Mouse (Mus musculus) lung, embryonic 14.5 days (tissue): ENCODE results near the gene Cnih1. TPM values are rescaled to one million over a fixed set of nuclear protein-coding genes. Genes with fewer than 3 reads are reported as not detected.
A peak's percentile ranks its signal among the peaks of the same experiment; 100 is the strongest.

Experiments
- ATAC-seq: fragments of 200-750 bp; cut with Nextera tagmentation; 2 replicates; pipeline ENCODE4 v1.8.0; 2017; ENCODE audit warnings: mild to moderate bottlenecking, moderate TSS enrichment, moderate library complexity; ENCODE audit not compliant: insufficient read depth
- DNase-seq: peaks from one replicate; pipeline ENCODE4 v3.0.0-alpha.2; 2015
- H3K27ac ChIP-seq: fragments of 300-500 bp; sonication (generic); 2 replicates; pipeline ENCODE4 v1.5.1; 2014; ENCODE audit warnings: low read depth, mild to moderate bottlenecking, moderate library complexity
- H3K27me3 ChIP-seq: fragments of 300-500 bp; sonication (generic); 2 replicates; pipeline ENCODE4 v1.6.1; 2014; ENCODE audit warnings: low read length, control low read depth; ENCODE audit not compliant: insufficient read depth
- H3K36me3 ChIP-seq: fragments of 300-500 bp; sonication (generic); 2 replicates; pipeline ENCODE4 v1.6.1; 2014; ENCODE audit warnings: control low read depth; ENCODE audit not compliant: insufficient read depth
- H3K4me1 ChIP-seq: fragments of 300-500 bp; sonication (generic); 2 replicates; pipeline ENCODE4 v1.6.1; 2014; ENCODE audit warnings: antibody characterized with exemption, control low read depth; ENCODE audit not compliant: insufficient read depth
- H3K4me2 ChIP-seq: fragments of 300-500 bp; sonication (generic); 2 replicates; pipeline ENCODE4 v1.6.1; 2014; ENCODE audit warnings: mild to moderate bottlenecking
- H3K4me3 ChIP-seq: fragments of 300-500 bp; sonication (generic); 2 replicates; pipeline ENCODE4 v1.5.1; 2014; ENCODE audit warnings: low read depth, low read length
- H3K9ac ChIP-seq: fragments of 300-500 bp; sonication (generic); 2 replicates; pipeline ENCODE4 v1.6.1; 2014
- H3K9me3 ChIP-seq: fragments of 300-500 bp; sonication (generic); 2 replicates; pipeline ENCODE4 v1.6.1; 2016; ENCODE audit warnings: low read depth, low read length, control low read depth
- CTCF ChIP-seq: IDR thresholded peaks from 2 replicates; pipeline ENCODE4 v1.5.1; 2016; ENCODE audit warnings: antibody characterized with exemption, low read depth
- whole genome bisulfite sequencing: fragments of 180-500 bp; shearing (Covaris S2); extraction: QIAGEN DNeasy Blood & Tissue Kit; methylation state at CpG from one replicate; pipeline ENCODE4 v1.1.7; 2014; 5-methylcytosine and 5-hydroxymethylcytosine counted together
- polyA plus RNA-seq: library from polyadenylated mRNA; unstranded; fragments of >200 nt; fragmentation: Nextera tagmentation; extraction: Ambion mirVana; gene quantifications from 2 replicates; pipeline ENCODE4 v1.2.1, GENCODE M21; 2014

The Cnih1 gene
- polyA plus RNA-seq, 1 experiment from 2014 or later, result 205 TPM

GRCm38 (mm10) chr14:46734262-46734661 is 53.9 kb downstream of the Cnih1 start:
- TF ChIP-seq CTCF, result no peak
- no peaks in the 10 kb centered on the region for H3K36me3 ChIP-seq
- ATAC-seq, result no peak
- H3K4me3 ChIP-seq, result no peak overlapping the region
- DNase-seq, result no peak
- 62% methylated on average over 5 of the region's 5 CpGs for WGBS
- no peak overlapping the region for H3K4me2 ChIP-seq
- no peaks in the 10 kb centered on the region for H3K27me3 ChIP-seq
- no peak overlapping the region for H3K9ac ChIP-seq
- H3K9me3 ChIP-seq, result no peaks in the 10 kb centered on the region
- H3K4me1 ChIP-seq, result no peaks in the 10 kb centered on the region
- no peak overlapping the region for H3K27ac ChIP-seq

GRCm38 (mm10) chr14:46725743-46726142 is 62.5 kb downstream of the Cnih1 start:
- DNase-seq (peak; percentile 53), ATAC-seq (no peak)
- peak; percentile 58 for TF ChIP-seq CTCF
- no peak overlapping the region for H3K9ac ChIP-seq
- H3K27ac ChIP-seq, result no peak overlapping the region
- H3K9me3 ChIP-seq, result no peaks in the 10 kb centered on the region
- H3K4me2 ChIP-seq, result no peak overlapping the region
- H3K36me3 ChIP-seq, result no peaks in the 10 kb centered on the region
- H3K4me3 ChIP-seq, result no peak overlapping the region
- H3K4me1 ChIP-seq, result 0 out of 2 replicates have a peak, but pooled peaks cover 3% of the 10 kb centered on the region
- H3K27me3 ChIP-seq, result no peaks in the 10 kb centered on the region
- 48% methylated on average over 3 of the region's 3 CpGs for WGBS

Other genes starting within 250 kb of the Cnih1 start
- 70.1 and 71.6 TPM in 2 replicates for gene Cdkn3, start 27.9 kb downstream of the Cnih1 start, polyA plus RNA-seq
- gene Gmfb, start 33.8 kb upstream of the Cnih1 start, polyA plus RNA-seq, result 79.6 and 86.0 TPM in 2 replicates
- gene Cgrrf1, start 43.7 kb upstream of the Cnih1 start, polyA plus RNA-seq, result 42.6 and 43.9 TPM in 2 replicates
- gene Samd4, start 94.4 kb upstream of the Cnih1 start, polyA plus RNA-seq, result 3.8 and 4.6 TPM in 2 replicates